Mouse (Mus musculus) embryonic stem cell, embryonic (primary cell): ENCODE measurements around the gene Rin2.

ENCODE experiments used
- CTCF ChIA-PET, 4 experiments: fragments of 300-600 bp in 2 of 4; fragments of 350-600 bp in 2 of 4; sonication (Branson Sonifier 250); formaldehyde crosslinking; loops; one replicate each; lab custom pipeline; 2022; ENCODE audit warnings: inconsistent platforms in 2 of 4; lab: Charles Lee
- POLR2A ChIA-PET, 4 experiments: fragments of 300-600 bp in 2 of 4; fragments of 350-600 bp in 2 of 4; sonication (Branson Sonifier 250); formaldehyde crosslinking; loops; one replicate each; lab custom pipeline; 2022; ENCODE audit warnings: antibody characterized with exemption in 4 of 4, inconsistent platforms in 1 of 4; lab: Charles Lee

Rin2 gene

DNA sequence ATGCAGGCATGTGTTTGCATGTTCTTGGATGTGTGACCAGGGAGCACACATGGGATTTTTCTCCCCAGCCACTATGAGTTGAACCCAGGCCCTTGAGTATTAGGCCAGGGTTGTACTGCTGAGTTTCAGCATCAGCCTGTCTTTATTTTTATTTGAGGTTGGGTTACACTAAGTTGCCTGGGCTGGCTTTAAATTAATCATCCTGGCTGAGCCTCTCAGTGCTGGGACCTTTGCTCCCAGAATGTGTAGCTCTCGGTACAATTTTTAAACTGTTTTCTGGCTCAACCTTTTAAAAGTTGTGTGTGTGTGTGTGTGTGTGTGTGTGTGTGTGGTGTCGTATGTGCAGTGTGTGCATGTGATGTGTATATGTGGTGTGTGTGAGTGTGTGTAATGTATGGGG is 5.1 kb downstream of the Rin2 start:
- ChIA-PET POLR2A (no interaction called here), CTCF (no interaction called here)

GRCm38 (mm10) chr2:145680762-145681161 is 5.7 kb downstream of the Rin2 start:
- ChIA-PET CTCF (no interaction called here), POLR2A (no interaction called here)

DNA sequence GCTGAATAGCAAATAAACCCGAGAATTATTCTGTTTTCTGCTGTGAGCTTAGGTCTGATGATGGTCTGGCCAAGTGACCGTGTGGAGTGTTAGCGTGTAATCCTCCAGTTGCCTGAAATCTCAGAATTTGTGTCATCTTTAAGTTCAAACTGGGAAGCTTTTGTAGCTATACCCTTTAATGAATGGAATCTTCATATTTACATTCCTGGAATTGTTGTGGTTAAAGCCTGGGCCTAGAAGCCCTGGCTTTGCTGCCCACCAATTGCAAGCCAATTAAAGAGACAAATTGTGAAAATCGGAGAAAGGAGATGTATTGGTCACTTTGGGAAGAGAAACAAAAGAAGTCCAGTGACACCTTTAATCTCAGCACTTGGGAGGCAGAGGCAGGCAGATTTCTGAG is 6.6 kb downstream of the Rin2 start:
- ChIA-PET POLR2A (no interaction called here), CTCF (no interaction called here)

DNA sequence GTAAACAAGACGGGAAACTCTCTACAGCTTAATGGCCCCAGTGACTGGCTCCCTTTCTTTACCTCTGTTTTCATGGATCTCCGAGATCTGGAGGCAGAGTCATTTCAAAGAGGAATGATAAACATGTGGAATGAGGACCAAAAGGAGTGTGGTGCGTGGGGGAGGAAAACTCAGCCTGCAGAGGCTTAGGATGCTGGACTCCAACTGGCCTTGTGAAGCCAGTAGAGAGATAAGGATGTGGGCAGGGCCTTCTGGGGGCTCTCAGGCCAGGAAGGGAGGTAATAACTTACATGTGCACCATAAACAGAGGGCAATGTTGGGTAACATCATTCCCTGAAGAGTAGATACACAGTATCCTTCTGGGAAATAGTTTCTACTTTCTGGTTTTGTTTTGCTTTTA is 7.9 kb downstream of the Rin2 start:
- CTCF ChIA-PET: no interaction called here
- POLR2A ChIA-PET: interaction anchor here in 1 of 4 experiments (1.4 kb wide), 1 partner anchor 7 kb away, joined by 4 read pairs; no protein-coding TSS in a partner anchor

- ChIA-PET CTCF (no interaction called here), POLR2A (interaction anchor here in 2 of 4 experiments (1.4 kb wide), 2 partner anchors 8 kb away, joined by 4 read pairs; no protein-coding TSS in a partner anchor)
Observed at GRCm38 (mm10) chr2:145683536-145683935, 8.5 kb downstream of the Rin2 start.

DNA sequence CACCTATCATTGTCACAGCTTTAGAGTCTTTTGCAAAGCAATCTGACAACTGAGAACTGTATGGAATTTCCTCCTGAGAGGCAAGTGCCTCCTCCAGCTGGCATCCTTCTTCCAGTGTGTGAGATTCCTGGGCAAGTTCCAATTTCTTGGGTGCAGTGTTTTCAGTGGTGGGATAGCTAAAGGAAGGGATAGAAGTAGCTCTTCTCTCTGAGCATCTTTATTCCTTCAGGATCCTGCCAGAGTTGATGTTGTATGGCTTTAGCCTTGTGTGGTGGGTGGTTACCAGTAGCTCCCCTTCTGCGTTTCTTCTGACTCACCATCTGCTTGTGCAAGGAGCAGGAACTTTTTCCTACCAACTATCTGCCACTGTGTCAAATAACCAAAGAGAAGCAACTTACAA is 9.1 kb downstream of the Rin2 start:
- POLR2A ChIA-PET: interaction anchor here in 2 of 4 experiments (1.4 kb wide), 2 partner anchors 8 to 9 kb away, joined by 4 read pairs; no protein-coding TSS in a partner anchor
- CTCF ChIA-PET: interaction anchor here in 1 of 4 experiments (0.8 kb wide), 1 partner anchor 29 kb away, joined by 3 read pairs; no protein-coding TSS in a partner anchor

DNA sequence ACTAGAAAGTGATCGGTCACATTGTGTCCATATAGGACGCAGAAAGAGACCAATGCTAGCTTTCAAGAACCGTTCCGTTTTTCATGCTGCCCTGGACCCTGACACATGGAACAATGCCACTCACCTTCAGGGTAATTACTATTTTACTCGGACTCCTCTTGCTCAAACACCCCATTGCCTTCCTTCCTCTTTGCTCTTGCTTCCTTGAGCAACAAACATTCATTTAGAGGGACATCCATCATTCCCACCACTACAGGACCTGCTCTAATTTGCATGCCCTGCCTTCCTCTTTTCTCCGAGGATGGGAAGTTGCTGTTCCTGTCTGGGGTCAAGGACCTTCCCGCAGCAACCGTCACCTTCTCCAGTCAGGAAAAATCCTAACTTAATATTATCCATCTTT is 9.9 kb downstream of the Rin2 start:
- ChIA-PET CTCF (interaction anchor here in 1 of 4 experiments (0.8 kb wide), 1 partner anchor 30 kb away, joined by 3 read pairs; no protein-coding TSS in a partner anchor), POLR2A (interaction anchor here in 2 of 4 experiments (1.2 to 1.4 kb wide), 2 partner anchors 9 to 10 kb away, joined by 3 to 4 read pairs; partner anchors contain the start of gene Rin2 (in 1 of the 2))

DNA sequence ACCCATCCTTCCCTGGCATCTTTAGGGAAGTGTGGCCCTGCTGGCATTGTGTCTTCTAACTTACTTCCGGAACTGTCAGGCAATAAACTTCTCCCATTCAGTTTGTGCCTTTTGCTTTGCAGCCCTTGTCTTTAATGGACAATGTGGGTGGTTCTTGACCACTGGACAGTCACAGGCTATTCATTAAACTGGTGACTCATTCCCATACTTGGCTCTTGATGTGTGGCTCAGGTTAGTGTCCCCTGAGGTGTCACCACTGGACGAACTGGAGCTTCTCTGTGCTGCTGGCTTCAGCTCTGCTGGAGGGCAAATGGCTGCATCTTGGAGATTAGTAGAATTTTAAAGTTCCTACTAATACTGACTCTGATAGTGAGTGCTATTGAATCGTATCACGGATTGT is 11.0 kb downstream of the Rin2 start:
- CTCF ChIA-PET: interaction anchor here in 1 of 4 experiments (0.5 kb wide), 1 partner anchor 14 kb away, joined by 3 read pairs; no protein-coding TSS in a partner anchor
- POLR2A ChIA-PET: interaction anchor here in 2 of 4 experiments (0.8 to 1.2 kb wide), 2 partner anchors 11 to 33 kb away, joined by 3 read pairs; partner anchors contain the start of gene Rin2 (in 1 of the 2)

GRCm38 (mm10) chr2:145691367-145692009 is 16.5 kb downstream of the Rin2 start:
- POLR2A ChIA-PET: no interaction called here
- CTCF ChIA-PET: no interaction called here

GRCm38 (mm10) chr2:145697160-145697559 is 22.1 kb downstream of the Rin2 start:
- CTCF ChIA-PET: no interaction called here
- POLR2A ChIA-PET: no interaction called here

GRCm38 (mm10) chr2:145699414-145700071 is 24.5 kb downstream of the Rin2 start:
- POLR2A ChIA-PET: no interaction called here

DNA sequence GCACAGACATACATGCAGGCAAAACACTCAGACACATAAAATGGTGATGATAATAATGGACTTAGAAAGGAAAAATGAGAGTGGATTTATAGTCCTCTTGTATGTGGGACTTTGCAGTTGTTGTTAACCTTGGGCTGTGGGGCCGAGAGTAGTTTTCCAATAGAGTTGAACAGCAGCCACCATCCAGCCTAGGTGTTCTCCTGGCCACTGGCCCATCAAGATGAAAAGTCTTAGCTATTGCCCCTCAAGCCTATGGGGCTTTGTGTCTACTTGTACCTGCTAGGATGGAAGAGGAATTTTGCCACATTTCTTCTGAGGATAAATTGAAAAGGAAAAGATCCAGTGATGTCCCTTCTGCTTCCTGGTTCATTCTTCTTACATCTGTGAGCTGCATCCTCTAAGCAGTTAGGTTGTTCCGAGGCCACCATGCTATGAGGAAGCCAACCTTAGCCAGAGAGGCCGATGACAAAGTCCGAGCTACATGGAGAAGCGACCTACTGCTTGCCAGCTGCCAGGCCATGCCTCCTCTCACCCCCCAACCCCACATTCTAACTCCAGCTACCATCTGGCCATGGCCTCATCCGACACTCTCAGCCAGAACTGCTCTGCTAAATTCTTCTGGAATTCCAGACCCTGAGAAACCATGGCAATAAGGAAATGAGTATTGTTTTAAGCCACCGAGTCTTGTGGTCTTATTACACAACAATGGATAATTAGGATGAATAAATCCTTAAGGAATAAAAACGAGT is 25.4 kb downstream of the Rin2 start:
- ChIA-PET POLR2A (interaction anchor here in 2 of 4 experiments (1.1 to 1.8 kb wide), 2 partner anchors 25 to 175 kb away, joined by 3 read pairs; partner anchors contain the start of gene Rin2 (in 1 of the 2)), CTCF (interaction anchor here in 3 of 4 experiments (0.8 to 1.8 kb wide), 7 partner anchors 15 to 203 kb away, joined by 3 to 5 read pairs (median 3); no protein-coding TSS in a partner anchor)

More at GRCm38 (mm10) chr2:145699414-145700071, 24.5 kb downstream of the Rin2 start:
- CTCF ChIA-PET: interaction anchor here in 3 of 4 experiments (0.8 to 1.8 kb wide), 5 partner anchors 14 to 203 kb away, joined by 3 to 5 read pairs (median 3); no protein-coding TSS in a partner anchor

GRCm38 (mm10) chr2:145701605-145702335 is 26.8 kb downstream of the Rin2 start:
- ChIA-PET POLR2A (interaction anchor here in 2 of 4 experiments (0.7 to 1.8 kb wide), 2 partner anchors 26 to 1443 kb away, joined by 3 read pairs; partner anchors contain the start of gene Rin2 (in 1 of the 2)), CTCF (interaction anchor here in 2 of 4 experiments (0.6 to 0.9 kb wide), 2 partner anchors 196 to 202 kb away, joined by 3 read pairs; no protein-coding TSS in a partner anchor)

DNA sequence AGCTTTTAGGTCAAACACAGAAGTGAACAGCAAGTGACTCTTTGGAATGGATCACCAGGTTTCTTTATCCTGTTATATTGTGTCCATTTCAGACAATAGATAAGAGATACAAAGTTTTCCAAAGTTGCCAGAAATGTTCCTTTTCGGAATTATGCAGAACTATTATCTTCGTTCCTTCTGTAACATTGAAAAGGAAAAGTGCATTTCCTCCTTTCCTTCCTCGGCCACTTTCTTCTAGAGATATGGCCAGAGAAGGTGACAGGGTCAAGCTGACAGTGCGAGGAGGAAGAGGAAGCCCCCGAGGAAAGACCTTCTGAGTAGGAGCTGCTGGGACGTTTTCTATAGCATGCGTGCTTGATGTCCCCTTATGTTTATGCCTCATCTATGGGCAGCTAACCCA is 29.7 kb downstream of the Rin2 start:
- ChIA-PET POLR2A (no interaction called here), CTCF (no interaction called here)

DNA sequence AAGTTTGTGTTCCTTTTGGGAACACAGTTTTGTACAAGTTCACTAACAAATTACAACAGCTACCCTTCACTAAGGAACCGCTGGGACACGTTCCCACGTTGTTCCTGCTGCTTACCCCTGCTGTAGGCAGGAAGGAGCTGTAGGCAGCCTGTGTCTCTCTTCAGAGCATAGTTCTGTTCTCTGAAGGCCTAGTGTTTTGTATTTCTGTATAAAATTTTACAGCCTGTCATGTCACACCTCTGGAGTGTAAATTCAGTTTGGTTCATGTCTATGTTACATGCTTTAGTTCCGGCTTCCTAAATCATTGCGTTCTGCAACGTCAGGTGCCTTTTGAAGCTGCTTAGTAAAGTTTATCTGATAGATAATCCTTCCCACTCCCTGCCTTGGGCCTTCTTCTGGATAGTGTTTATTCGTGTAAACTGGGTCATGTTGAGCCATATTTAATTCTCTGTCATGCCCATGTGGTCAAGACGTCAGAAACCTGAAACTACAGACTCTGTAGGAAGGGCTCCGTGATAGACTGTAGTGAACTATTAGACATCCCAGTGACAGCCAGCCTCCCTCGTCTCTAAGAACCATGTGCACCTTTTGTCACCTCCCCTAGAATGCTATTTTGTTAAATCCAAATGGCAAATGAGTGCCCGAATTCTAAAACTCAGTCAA is 34.8 kb downstream of the Rin2 start:
- CTCF ChIA-PET: interaction anchor here in 1 of 4 experiments (0.7 kb wide), 1 partner anchor 15 kb away, joined by 3 read pairs; no protein-coding TSS in a partner anchor

GRCm38 (mm10) chr2:145711512-145711911 is 36.5 kb downstream of the Rin2 start:
- CTCF ChIA-PET: no interaction called here
- POLR2A ChIA-PET: no interaction called here

More for the DNA sequence above, 34.8 kb downstream of the Rin2 start:
- POLR2A ChIA-PET: interaction anchor here in 1 of 4 experiments (0.8 kb wide), 1 partner anchor 143 kb away, joined by 3 read pairs; no protein-coding TSS in a partner anchor

- ChIA-PET CTCF (no interaction called here), POLR2A (no interaction called here)
Observed at GRCm38 (mm10) chr2:145712026-145712425, 37.0 kb downstream of the Rin2 start.
